Mouse (Mus musculus): ENCODE measurements around the gene Psmc3ip. TPM values are rescaled to one million over a fixed set of nuclear protein-coding genes. Genes with fewer than 3 reads are reported as not detected.

Psmc3ip gene
- polyA plus RNA-seq, 1 experiment from 2014 or later = 35.1 TPM

GRCm38 (mm10) chr11:101112186-101112585 is 16.9 kb upstream of the Psmc3ip start:
- ATAC-seq (ENCODE audit: borderline replicate concordance, extremely low read depth, low FRiP score, low TSS enrichment) = no peak
- Histone ChIP-seq H3K4me2 (no peak overlapping the region), H3K36me3 (0 out of 2 replicates have a peak, but pooled peaks cover 7% of the 10 kb centered on the region), H3K27ac (no peak overlapping the region), H3K9me3 (no peaks in the 10 kb centered on the region), H3K27me3 (no peaks in the 10 kb centered on the region), H3K4me3 (no peak overlapping the region), H3K4me1 (peaks cover 4% of the 10 kb centered on the region; the same call in 1 of the 2 replicates), H3K9ac (no peak overlapping the region)
- WGBS = 90% methylated on average over 3 of the region's 3 CpGs

- Histone ChIP-seq H3K4me2 (no peak overlapping the region), H3K27me3 (no peaks in the 10 kb centered on the region), H3K27ac (no peak overlapping the region), H3K36me3 (0 out of 2 replicates have a peak, but pooled peaks cover 7% of the 10 kb centered on the region), H3K9ac (no peak overlapping the region), H3K4me1 (no peaks in the 10 kb centered on the region), H3K9me3 (no peaks in the 10 kb centered on the region), H3K4me3 (no peak overlapping the region)
- WGBS = 87% methylated on average over 4 of the region's 4 CpGs
- no peak for ATAC-seq (ENCODE audit: borderline replicate concordance, extremely low read depth, low FRiP score, low TSS enrichment)
These were observed 15.9 kb upstream of the Psmc3ip start for GRCm38 (mm10) chr11:101111178-101111577.

- H3K27ac ChIP-seq = no peak overlapping the region
- no peak for ATAC-seq (ENCODE audit: borderline replicate concordance, extremely low read depth, low FRiP score, low TSS enrichment)
- no peaks in the 10 kb centered on the region for H3K9me3 ChIP-seq
- H3K4me1 ChIP-seq = no peaks in the 10 kb centered on the region
- no peak overlapping the region for H3K4me3 ChIP-seq
- no peak overlapping the region for H3K9ac ChIP-seq
- H3K27me3 ChIP-seq = no peaks in the 10 kb centered on the region
- H3K36me3 ChIP-seq = peaks cover 9% of the 10 kb centered on the region; the same call in 1 of the 2 replicates
- H3K4me2 ChIP-seq = no peak overlapping the region
- 32% methylated on average over 5 of the region's 5 CpGs for WGBS
These were observed 15.5 kb upstream of the Psmc3ip start for GRCm38 (mm10) chr11:101110708-101111107.

- Histone ChIP-seq H3K4me3 (no peak overlapping the region), H3K4me2 (no peak overlapping the region), H3K27ac (no peak overlapping the region), H3K9ac (no peak overlapping the region), H3K36me3 (peaks cover 10% of the 10 kb centered on the region; the same call in 1 of the 2 replicates), H3K4me1 (no peaks in the 10 kb centered on the region), H3K9me3 (no peaks in the 10 kb centered on the region), H3K27me3 (no peaks in the 10 kb centered on the region)
- 78% methylated on average over 4 of the region's 4 CpGs for WGBS
- no peak for ATAC-seq (ENCODE audit: borderline replicate concordance, extremely low read depth, low FRiP score, low TSS enrichment)
These were observed 14.1 kb upstream of the Psmc3ip start for GRCm38 (mm10) chr11:101109351-101109750.

DNA sequence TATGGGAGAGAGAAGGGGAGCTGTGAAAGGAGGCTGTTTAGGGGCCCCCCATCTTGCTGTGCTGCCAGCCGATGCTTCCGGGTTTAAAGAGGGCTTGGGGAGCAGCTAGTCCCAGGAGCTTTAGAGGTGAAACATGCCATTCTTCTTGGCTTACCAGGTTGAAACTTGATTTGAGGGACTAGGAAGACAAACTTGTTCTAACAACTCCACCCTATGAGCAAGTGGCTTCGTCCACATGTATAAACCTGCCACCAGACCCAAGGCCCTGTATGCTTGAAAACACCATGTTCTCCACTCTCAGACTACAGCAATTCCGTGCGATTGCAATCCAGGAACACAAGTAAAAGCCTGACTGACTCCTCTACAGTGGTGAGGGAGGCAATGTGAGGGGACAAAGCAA is 7.8 kb upstream of the Psmc3ip start:
- Histone ChIP-seq H3K36me3 (peaks cover 57% of the 10 kb centered on the region), H3K4me2 (no peak overlapping the region), H3K27me3 (no peaks in the 10 kb centered on the region), H3K4me1 (no peaks in the 10 kb centered on the region), H3K4me3 (no peak overlapping the region), H3K9me3 (no peaks in the 10 kb centered on the region), H3K27ac (no peak overlapping the region), H3K9ac (no peak overlapping the region)
- WGBS = 87% methylated on average over 5 of the region's 5 CpGs
- ATAC-seq (ENCODE audit: borderline replicate concordance, extremely low read depth, low FRiP score, low TSS enrichment) = no peak

GRCm38 (mm10) chr11:101098231-101098630 is 3.0 kb upstream of the Psmc3ip start:
- no peaks in the 10 kb centered on the region for H3K9me3 ChIP-seq
- H3K36me3 ChIP-seq = peaks cover 69% of the 10 kb centered on the region
- no peak overlapping the region for H3K27ac ChIP-seq
- H3K9ac ChIP-seq = no peak overlapping the region
- ATAC-seq (ENCODE audit: borderline replicate concordance, extremely low read depth, low FRiP score, low TSS enrichment) = no peak
- H3K4me1 ChIP-seq = peaks cover 16% of the 10 kb centered on the region
- no peaks in the 10 kb centered on the region for H3K27me3 ChIP-seq
- WGBS = 92% methylated on average over 8 of the region's 8 CpGs
- H3K4me2 ChIP-seq = no peak overlapping the region
- no peak overlapping the region for H3K4me3 ChIP-seq

DNA sequence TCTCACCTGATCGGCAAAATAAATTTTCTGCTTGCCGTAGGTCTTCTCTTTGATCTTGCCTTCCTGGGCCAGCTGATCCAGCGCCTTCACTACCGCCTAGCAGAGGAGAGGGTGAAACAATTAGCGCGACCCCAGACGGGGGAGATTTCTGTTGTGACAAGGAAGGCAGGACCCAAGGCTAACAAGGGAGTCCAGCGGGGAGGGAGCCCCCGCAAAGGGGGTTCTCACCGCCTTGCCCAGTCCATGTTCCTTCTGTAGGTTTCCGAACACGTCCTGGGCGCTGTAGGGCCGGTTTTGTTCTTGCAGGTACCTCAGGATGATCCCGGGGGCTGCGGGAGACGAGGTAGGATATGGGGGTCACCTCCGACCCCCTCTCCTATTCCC is 314 bp downstream of the Psmc3ip start:
- peak overlapping the region; percentile 89 for H3K4me2 ChIP-seq
- peak overlapping the region; percentile 55 for H3K9ac ChIP-seq
- 0 out of 2 replicates have a peak overlapping the region, but pooled peaks have one; percentile 17 for H3K27ac ChIP-seq
- H3K36me3 ChIP-seq = peaks cover 75% of the 10 kb centered on the region
- no peaks in the 10 kb centered on the region for H3K27me3 ChIP-seq
- peaks cover 16% of the 10 kb centered on the region for H3K4me1 ChIP-seq
- H3K4me3 ChIP-seq = peak overlapping the region; percentile 69
- under 1% methylated on average over 18 of the region's 18 CpGs for WGBS
- 0 out of 2 replicates have a peak, but pooled peaks have one; percentile 27 for ATAC-seq (ENCODE audit: borderline replicate concordance, extremely low read depth, low FRiP score, low TSS enrichment)
- no peaks in the 10 kb centered on the region for H3K9me3 ChIP-seq

- no peak overlapping the region for H3K4me3 ChIP-seq
- H3K4me2 ChIP-seq = no peak overlapping the region
- H3K9me3 ChIP-seq = no peaks in the 10 kb centered on the region
- H3K4me1 ChIP-seq = peaks cover 36% of the 10 kb centered on the region
- peaks cover 55% of the 10 kb centered on the region for H3K36me3 ChIP-seq
- no peak overlapping the region for H3K27ac ChIP-seq
- no peak overlapping the region for H3K9ac ChIP-seq
- no peaks in the 10 kb centered on the region for H3K27me3 ChIP-seq
- no peak for ATAC-seq (ENCODE audit: borderline replicate concordance, extremely low read depth, low FRiP score, low TSS enrichment)
- 86% methylated on average over 1 of the region's 1 CpGs for WGBS
These were observed 5.3 kb downstream of the Psmc3ip start for GRCm38 (mm10) chr11:101089931-101090330.

DNA sequence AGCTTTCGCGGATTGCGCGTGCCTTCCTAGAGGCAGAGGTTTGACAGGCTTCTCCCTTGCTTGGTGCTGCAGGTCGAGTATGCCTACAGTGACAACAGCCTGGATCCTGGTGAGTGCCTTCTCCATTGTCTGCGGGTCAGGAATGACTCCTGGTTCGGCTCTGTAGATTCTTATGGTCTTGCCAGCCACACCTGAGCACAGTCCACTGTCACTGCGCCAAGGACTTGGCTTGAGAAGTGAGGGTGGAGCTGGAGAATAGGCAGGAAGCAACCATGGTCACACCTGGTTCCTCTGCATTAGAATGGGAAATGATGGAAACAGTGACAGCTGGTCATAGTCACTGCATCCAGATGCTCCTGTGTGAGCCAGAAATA is 7.6 kb downstream of the Psmc3ip start:
- H3K9ac ChIP-seq = peak overlapping the region; percentile 84
- peaks cover 37% of the 10 kb centered on the region for H3K4me1 ChIP-seq
- no peaks in the 10 kb centered on the region for H3K9me3 ChIP-seq
- no peaks in the 10 kb centered on the region for H3K27me3 ChIP-seq
- peak overlapping the region; percentile 87 for H3K27ac ChIP-seq
- H3K4me2 ChIP-seq = peak overlapping the region; percentile 91
- WGBS = 9% methylated on average over 8 of the region's 8 CpGs
- peak overlapping the region; percentile 80 for H3K4me3 ChIP-seq
- no peak for ATAC-seq (ENCODE audit: borderline replicate concordance, extremely low read depth, low FRiP score, low TSS enrichment)
- H3K36me3 ChIP-seq = peaks cover 43% of the 10 kb centered on the region

GRCm38 (mm10) chr11:101086756-101087681 is 8.2 kb downstream of the Psmc3ip start, which contains the start of gene Mlx:
Gene Mlx, plus strand, starts transcription at chr11:101087277.
- Histone ChIP-seq H3K36me3 (peaks cover 36% of the 10 kb centered on the region), H3K27me3 (no peaks in the 10 kb centered on the region), H3K4me1 (peaks cover 38% of the 10 kb centered on the region), H3K4me2 (peak within 1 kb of the TSS; percentile 91), H3K4me3 (peak within 1 kb of the TSS; percentile 80), H3K27ac (peak within 1 kb of the TSS; percentile 87), H3K9ac (peak within 1 kb of the TSS; percentile 84), H3K9me3 (no peaks in the 10 kb centered on the region)
- 2% methylated on average over 52 of the region's 52 CpGs for WGBS
- ATAC-seq (ENCODE audit: borderline replicate concordance, extremely low read depth, low FRiP score, low TSS enrichment) = peak; percentile 81

- H3K4me1 ChIP-seq = peaks cover 45% of the 10 kb centered on the region
- peaks cover 29% of the 10 kb centered on the region for H3K36me3 ChIP-seq
- ATAC-seq (ENCODE audit: borderline replicate concordance, extremely low read depth, low FRiP score, low TSS enrichment) = no peak
- WGBS = 73% methylated on average over 6 of the region's 6 CpGs
- peak overlapping the region; percentile 87; the same call in 1 of the 2 replicates for H3K27ac ChIP-seq
- H3K4me2 ChIP-seq = peak overlapping the region; percentile 91
- peak overlapping the region; percentile 84; the same call in 1 of the 2 replicates for H3K9ac ChIP-seq
- H3K4me3 ChIP-seq = peak overlapping the region; percentile 80
- H3K27me3 ChIP-seq = peaks cover 5% of the 10 kb centered on the region; the same call in 1 of the 2 replicates
- H3K9me3 ChIP-seq = no peaks in the 10 kb centered on the region
These were observed 8.9 kb downstream of the Psmc3ip start for GRCm38 (mm10) chr11:101086323-101086674.
